Mouse (Mus musculus) liver, adult 2 months (tissue): ENCODE results near the gene Galm.

ENCODE experiments used
- CTCF ChIP-seq: fragments of 200-500 bp; IDR thresholded peaks from 2 replicates; pipeline ENCODE4 v1.5.1; 2011; ENCODE audit warnings: low read depth, low read length, control low read depth
- POLR2A ChIP-seq: fragments of 200-500 bp; IDR thresholded peaks from 2 replicates; pipeline ENCODE4 v1.6.1; 2011; ENCODE audit warnings: low read length, control low read depth; ENCODE audit not compliant: insufficient read depth; ENCODE audit errors: extremely low read depth

GRCm38 (mm10) chr17:80174699-80175385 is 47.6 kb downstream of the Galm start:
- TF ChIP-seq POLR2A (no peak), CTCF (no peak)
